Mouse (Mus musculus) MEL-GATA-1-ER (cell line): ENCODE results near the gene Mgst3.
A peak's percentile ranks its signal among the peaks of the same experiment; 100 is the strongest.
"Not testable (repeated sequence)": the region's sequence is repeated elsewhere in the genome, so short reads cannot be mapped to it uniquely, and the experiment has no call there.

ENCODE experiments used
- DNase-seq: peaks from one replicate; pipeline ENCODE4 v3.0.0-alpha.2; 2012; ENCODE audit warnings: low read depth; ENCODE audit errors: extremely low read depth

The Mgst3 gene

DNA sequence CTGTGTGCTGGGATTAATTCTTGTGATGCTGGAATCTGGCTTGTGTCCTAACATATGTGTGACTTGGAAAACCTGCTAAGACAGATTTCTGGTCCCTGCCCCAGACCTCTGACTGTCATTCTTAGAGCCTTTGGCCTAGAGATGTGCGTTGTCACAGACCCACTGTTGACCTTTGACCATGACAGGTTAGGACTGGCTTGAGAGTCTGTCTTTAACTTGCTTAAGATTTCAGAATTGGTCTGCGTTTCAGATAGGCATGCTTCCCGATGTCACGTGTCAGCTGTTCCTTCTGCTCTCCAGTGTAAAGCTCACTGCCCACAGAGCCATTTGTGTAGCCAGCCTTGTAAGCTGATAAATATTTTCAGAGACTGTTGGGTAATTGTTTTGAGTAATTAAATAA lies 30.8 kb downstream of the Mgst3 start:
- DNase-seq: no peak

DNA sequence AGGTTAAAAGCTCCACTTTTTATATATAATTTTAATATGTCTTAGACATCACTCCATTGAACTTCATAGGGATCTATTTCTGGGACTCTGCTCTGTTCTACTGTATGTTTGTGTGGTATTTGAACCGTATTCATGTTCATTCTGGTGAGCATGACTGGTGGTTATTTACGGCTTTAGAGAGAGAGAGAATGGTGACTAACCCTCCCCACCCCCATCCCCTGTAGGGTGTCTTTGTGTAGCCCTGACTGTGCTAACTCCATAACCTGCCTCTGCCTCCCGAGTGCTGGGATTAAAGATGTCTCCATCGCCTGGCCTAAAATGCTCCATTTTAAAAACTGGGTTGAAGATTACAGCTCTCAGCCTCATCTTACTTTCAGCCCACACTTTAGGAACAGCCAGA lies 33.4 kb downstream of the Mgst3 start:
- DNase-seq: no peak

DNA sequence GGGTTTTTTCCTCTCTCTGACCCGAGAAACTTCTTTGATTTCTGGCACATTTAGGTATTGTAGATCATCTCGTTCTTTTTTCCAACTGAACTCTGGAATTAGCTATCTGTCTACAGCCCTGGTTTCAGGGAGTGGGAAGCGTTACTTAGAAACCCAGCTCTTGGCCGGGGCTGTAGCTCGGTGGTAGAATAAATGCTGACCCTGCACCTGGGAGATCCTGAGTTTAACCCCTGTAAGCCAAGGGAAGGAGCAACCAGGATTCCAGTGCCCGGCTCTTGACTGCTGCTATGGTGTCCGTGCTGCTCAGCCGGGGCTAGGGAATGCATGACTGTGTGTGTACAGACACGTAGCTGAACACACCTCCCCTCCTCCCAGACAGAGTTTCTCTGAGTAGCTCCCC lies 34.9 kb downstream of the Mgst3 start:
- no peak for DNase-seq

DNA sequence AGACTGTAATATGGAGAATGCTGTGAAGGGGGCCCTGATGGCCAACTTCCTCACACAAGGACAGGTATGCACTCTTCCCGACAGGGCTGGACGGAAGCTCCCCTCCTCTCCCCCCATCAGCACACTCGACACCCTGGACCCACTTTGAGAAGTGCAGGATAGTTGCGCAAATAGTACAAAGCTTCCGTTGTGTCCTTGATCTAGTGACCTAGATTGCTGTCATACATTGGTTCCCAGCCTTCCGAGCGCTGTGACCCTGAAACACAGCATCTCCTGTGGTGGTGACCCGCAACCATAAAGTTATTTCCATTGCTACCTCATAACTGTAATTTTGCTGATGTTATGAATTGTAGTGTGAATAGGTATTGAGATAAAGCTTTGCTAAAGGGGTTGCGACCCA lies 36.3 kb downstream of the Mgst3 start:
- DNase-seq: no peak

DNA sequence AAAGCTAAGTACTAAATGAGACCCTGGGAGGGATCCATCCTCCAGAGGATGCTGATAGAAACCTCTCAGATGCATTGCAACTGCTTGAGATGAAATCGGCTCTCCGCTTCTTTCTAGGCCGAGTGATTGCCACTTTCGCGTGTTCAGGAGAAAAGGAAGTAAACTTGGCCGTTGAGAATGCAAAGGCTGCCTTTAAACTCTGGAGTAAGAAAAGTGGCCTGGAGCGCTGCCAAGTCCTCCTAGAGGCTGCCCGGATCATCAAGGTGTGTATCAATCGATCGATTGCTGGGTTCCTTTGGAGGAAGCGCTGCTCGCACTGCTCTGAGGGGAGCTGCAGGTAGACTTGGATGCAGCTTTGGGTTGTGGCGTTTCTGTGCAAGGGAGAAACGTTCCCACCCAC lies 41.2 kb downstream of the Mgst3 start:
- DNase-seq: peak; percentile 56

DNA sequence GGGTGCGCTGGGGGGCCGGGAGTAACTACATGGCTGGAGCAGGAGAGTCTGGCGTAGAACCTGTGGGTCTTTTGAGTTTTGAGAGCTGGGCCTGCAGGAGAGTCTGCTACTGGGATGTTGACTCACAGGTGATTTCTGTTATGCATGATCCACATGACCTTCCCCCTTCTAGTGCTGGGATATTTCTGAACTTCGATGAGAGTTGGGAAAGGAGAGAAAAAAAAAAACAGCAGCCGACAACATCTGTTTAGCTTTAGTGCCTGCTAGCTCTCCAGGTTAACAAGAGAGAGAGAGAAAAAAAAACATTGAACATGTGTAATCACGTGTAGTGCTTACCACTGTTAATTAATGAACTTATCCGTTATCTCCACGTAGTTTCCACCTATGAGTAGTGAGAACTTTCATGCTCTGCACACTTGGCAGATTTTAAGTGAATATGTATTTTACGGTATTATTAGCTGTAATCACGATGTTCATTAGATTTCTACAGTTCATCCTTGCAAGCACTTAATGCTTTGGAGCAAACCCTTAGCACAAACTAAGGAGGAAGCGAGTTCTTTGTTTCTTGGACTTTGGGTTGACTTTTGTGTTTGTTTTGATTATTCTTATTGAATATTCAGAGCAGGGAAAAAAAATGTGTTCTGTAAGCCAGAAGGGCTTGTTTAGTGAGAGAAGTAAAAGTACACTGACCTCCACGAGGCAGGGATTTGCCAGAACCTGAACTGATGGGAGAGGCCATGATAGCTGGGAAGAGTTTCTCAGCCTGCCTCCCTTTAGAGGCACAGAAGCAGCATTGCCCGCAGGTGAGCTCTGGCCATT lies 42.8 kb downstream of the Mgst3 start:
- DNase-seq: no peak

DNA sequence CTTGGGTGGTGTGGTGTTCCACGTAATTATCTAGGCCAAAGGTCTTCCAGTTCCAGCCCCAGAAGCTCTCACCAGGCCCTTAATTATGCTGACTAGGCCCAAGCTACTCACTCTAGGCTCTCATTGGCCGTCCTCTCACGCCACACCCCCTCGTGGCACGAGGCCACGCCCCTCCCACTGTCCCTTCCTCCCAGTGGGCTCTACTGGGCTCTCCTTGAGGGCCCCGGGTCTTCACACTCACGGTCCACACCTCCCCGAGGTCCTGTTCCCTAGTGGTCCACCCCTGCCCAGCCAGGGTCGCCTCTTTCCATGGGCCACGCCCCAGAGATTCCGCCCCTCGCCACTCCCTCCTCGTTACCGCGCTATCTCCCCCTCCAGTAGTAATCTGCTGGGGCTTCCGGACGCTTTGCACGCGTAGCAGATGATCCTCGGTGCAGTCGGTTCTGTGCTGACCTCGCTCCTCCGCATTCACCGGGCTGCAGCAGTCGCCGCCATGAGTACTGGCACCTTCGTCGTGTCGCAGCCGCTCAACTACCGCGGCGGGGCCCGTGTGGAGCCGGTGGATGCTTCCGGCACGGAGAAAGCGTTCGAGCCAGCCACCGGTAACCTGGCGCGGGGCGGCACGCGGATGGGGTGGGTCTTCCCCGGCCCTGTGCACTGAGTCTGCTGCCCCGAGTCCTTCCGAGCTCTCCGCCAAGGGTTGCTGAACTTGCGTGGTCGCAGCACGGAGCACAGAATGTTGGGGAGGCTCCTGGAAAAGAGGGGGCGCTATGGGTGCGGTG lies 43.6 kb downstream of the Mgst3 start, which contains the start of gene Aldh9a1:
Gene Aldh9a1 (plus strand): TSS at position 177 of the 782 bp plus-strand sequence.
- DNase-seq: peak; percentile 85

DNA sequence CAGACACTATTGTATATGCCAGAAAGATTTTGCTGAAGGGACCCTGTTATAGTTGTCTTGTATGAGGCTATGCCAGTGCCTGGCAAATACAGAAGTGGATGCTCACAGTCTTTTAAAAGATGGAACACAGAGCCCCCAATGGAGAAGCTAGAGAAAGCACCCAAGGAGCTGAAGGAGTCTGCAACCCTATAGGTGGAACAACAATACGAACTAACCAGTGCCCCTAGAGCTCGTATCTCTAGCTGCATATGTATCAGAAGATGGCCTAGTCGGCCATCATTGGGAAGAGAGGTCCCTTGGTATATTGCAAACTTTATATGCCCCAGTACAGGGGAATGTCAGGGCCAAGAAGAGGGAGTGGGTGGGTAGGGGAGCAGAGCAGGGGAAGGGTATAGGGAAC lies 44.4 kb downstream of the Mgst3 start:
- not testable (repeated sequence) for DNase-seq

DNA sequence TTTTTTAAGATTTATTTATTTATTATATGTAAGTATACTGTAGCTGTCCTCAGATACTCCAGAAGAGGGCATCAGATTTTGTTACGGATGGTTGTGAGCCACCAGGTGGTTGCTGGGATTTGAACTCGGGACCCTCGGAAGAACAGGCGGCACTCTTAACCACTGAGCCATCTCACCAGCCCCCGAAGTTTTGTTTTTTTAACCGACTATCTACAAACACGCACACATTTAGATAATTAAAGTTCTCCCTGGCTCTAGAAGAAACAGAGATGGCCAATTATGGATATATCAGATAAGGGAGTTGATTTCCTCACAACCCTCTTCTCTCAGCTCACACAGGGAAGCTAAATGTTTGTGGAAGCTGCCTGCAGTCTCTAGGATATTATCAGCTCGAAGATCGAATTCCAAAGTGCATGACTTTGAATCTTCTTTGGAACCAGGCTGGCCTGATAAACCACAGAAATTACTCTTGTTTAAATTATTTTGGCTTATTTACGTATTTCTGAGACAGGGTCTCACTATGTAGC lies 47.6 kb downstream of the Mgst3 start:
- DNase-seq: not testable (repeated sequence)

DNA sequence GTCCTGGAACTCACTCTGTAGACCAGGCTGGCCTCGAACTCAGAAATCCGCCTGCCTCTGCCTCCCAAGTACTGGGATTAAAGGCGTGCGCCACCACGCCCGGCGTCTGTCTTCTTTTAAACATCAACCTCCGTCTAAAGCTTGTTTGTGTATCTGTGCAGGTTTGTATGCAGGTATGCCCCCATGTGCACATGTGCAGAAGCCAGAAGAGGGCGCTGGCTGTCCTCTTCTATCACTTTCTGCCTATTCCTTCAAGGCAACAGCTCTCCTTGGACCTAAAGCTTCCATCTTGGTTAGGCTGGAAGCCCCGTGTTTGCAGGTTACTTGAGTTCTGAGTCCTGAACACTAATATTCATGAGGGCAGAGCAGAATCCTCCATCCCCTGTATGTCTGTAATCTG lies 50.8 kb downstream of the Mgst3 start:
- DNase-seq: no peak

DNA sequence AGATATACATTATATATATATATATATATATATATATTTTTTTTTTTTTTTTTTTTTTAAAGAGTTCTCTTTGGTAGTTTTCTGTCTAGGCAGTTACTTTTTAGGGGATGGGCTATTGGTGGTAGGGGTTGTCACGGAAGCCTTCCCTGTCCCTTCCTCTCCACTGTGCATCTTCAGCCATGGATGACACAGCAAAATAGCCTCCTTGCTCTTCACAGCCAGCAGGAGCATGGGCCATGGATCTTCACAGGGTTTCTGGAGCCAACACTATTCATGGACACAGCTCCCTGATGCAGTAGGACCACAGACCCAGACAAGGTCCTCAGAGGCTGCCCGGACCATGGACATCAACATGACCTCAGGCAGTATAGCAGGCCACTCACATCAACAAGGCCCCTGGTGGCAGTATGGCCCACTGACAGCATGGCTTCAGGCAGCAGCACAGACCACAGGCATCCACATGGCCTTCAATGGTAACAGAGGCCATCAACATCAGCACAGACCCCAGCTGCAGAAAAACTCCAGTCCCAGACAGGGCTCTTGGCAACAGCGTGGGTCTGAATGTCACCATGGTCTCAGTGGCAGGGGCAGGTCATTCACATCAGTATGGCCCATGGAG lies 52.6 kb downstream of the Mgst3 start:
- no peak for DNase-seq

DNA sequence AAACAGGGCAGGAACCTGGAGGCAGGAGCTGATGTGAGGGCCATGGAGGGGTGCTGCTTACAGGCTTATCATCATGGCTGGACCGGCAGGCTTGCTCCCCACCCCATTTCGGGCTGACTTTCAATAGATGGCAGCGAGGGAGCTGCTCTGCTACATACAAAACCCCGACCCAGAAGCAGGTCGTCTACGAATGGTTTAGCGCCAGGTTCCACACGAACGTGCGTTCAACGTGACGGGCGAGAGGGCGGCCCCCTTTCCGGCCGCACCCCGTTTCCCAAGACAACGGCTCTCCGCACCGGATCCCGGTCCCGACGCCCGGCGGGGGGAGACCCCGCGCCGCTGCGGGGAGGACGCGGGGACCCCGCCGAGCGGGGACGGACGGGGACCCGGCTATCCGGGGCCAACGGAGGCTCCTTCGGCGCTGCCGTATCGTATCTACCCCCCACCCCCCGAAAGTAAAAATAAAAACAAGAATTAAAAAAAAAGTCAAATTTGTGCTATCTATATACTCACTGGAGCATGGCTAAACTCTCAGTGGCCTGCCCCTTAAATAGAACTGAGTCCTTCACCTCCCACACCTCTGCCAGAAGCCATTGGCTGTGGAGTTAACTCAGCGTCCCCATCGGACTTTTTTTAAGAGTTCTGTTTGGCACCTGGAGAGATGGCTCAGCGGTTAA lies 53.4 kb downstream of the Mgst3 start:
- peak; percentile 30 for DNase-seq

DNA sequence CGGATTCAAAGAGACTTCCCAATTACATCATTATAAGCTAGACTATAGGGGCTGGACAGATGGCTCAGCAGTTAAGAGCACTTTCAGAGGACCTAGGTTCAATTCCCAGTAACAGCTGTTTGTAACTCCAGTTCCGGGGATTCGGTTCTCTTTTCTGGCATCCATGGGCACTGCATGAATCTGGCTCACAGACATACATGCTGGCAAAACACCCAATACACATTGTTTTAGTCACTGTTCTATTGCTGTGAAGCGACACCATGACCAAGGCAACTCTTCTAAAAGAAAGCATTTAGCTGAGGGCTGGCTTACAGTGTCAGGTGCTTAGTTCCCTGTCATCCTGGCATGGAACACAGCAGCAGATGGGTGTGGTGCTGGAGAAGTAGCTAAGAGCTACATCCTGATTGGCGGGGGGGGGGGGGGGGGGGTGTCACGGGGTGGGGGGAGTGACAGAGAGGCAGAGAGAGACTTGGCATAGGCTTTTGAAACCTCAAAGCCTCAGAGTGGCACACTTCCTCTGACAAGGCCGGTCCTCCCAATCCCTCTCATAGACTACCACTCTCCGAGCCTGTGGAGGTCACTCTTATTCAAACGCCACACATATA lies 54.4 kb downstream of the Mgst3 start:
- DNase-seq: peak; percentile 57

DNA sequence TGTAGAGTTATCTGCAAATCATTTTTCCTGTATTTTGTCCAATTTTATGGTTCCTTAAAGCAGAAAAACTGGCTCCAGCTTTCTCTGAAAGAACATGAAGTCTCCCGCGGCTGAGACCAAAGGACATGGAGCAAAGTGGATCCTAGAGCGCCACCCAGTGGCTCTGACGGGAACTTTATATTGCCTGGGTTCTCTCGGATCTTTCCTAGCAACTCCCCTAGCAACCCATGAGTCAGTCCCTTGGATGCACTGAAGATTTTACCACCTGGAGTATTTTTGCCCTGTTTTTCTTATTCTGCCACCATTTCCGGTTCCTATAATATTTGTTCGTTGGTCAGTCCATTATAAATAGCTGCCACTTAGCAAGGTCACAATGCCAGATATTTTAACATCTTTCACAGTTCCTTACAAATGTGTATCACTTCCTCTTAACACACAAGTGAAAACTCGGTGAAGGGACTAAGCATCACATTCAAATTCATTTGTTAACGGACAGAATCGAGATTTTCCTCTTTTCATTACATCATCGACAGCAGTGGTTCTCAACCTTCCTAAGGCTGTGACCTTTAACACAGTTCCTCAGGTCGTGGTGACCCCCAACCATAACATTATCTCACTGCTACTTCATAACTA lies 56.1 kb downstream of the Mgst3 start:
- peak; percentile 76 for DNase-seq

DNA sequence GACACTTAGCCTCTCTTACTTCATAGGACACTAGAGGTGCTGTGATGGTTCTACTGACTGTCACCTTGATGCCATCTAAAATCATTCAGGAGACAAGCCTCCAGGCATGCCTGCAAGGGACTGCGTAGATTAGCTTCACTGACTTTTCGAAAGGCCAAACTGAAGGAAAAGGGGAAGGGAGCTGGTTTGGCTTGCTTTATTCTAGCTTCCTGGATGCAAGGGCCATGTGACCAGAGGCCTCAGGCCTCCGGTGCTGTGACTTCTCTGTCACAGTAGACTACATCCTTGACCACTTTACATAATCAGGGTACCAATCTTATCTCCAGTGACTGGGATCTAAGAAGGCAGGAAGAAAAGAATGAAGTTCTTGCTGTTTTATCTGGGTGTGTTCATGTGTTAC lies 57.2 kb downstream of the Mgst3 start:
- no peak for DNase-seq

DNA sequence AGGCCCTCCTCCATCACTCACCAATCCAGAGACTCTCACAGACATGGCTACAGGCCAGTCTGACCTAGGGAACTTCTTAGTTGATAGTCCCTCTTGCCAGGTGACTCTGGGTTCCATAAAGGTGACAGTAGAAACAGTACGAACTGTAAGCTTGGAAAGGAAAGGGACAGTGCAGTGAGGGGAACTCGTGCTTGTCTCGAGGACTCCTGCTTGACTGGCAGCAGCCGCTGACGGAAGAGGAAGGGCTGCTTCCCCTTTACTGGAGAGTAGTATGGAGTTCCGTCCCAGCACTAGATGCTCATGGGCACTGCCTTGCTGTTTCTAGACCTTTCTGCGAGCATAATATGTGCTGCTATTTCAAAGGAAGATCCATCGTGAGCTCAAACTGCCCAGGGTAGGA lies 62.5 kb downstream of the Mgst3 start:
- DNase-seq: no peak

DNA sequence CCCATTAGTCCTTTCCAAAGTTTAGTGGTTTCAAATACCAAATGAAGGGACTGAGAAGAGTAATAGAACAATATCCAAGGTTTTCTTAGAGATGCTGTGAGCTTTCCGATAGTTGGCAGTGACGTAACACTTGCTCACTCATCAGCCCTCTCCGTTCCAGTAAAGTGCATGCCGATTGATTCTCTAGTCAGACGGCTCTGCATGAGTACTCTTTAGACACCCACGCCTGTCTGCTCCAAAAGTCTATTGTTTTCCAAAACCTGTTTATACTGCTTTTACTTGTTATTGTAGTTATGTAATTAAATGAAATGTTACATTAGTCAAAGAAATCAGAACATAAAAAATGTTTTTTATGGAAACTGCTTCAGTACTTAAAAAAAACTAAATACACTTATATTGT lies 64.9 kb downstream of the Mgst3 start:
- DNase-seq: no peak
